ENCODE assay signal across 22 mouse cellular contexts in the genomic region with DNA sequence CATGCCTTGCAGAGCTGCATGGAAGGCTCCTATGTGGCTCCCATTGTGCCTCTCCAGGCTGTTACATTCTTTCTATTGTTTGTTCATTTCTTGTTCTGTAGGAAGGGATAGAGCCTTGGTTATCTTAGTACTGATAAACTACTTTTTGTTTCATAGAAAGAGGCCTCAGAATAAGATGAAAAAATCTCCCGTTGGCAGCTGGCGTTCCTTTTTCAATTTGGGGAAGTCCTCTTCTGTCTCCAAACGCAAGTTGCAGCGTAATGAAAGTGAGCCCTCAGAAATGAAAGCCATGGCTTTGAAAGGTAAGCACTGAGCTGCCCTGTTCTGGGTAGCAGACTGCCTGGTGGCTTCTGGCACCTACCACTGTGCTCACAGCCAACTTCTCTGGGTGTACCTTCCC.
DNase-seq lines count a peak whose midpoint lies in the region; ATAC-seq and TF ChIP-seq lines count a peak whose summit lies in the region.
"Had no signal": no experiment of that assay in that cellular context is flagged by ENCODE, and none has a peak within 500 bp of the region (broad histone marks: within the 10 kb centered on the region; RNA-seq: fewer than 3 reads in every experiment).

No protein-coding gene starts in this region.

- no peak overlapping the region for H3K4me2 ChIP-seq in kidney, embryonic 14.5 days (replicated peaks; ENCODE audit: low read depth, low read length)
- H3K4me2 ChIP-seq: embryonic facial prominence, embryonic 13.5 days; embryonic facial prominence, embryonic 15.5 days; forebrain, embryonic 12.5 days had no signal

- peak; percentile 67 to 70 for TF ChIP-seq EP300 in MEL (IDR thresholded peaks at IDR 0.05; ENCODE audit: low read depth in 1 of 2, low read length in 2 of 2)

- peak overlapping the region; percentile 70 for H3K27ac ChIP-seq in MEL (ENCODE audit: control insufficient read depth, low read depth, low read length)
- H3K27ac ChIP-seq in kidney, embryonic 14.5 days (ENCODE audit: low read depth, low read length) = no peak overlapping the region
- H3K27ac ChIP-seq: embryonic facial prominence, embryonic 13.5 days; embryonic facial prominence, embryonic 15.5 days; forebrain, embryonic 10.5 days; forebrain, embryonic 12.5 days had no signal

- peak overlapping the region; percentile 63 for H3K9ac ChIP-seq in MEL (ENCODE audit: control insufficient read depth, low read depth, low read length, poor library complexity, severe bottlenecking)
- H3K9ac ChIP-seq in kidney, embryonic 14.5 days (ENCODE audit: low read depth, low read length) = no peak overlapping the region
- H3K9ac ChIP-seq: embryonic facial prominence, embryonic 13.5 days; embryonic facial prominence, embryonic 15.5 days; forebrain, embryonic 12.5 days had no signal

- 93% methylated on average over 4 of the region's 4 CpGs for WGBS in kidney, embryonic 14.5 days

- TF ChIP-seq POLR2A in MEL (IDR thresholded peaks at IDR 0.05; ENCODE audit: control insufficient read depth in 1 of 2, insufficient read depth in 1 of 2, low read depth in 1 of 2, low read length in 2 of 2, poor library complexity in 1 of 2) = no peak

- TF ChIP-seq CTCF in MEL (IDR thresholded peaks at IDR 0.05 in 2 of 3, conservative IDR thresholded peaks at IDR 0.05 in 1 of 3; ENCODE audit: control insufficient read depth in 1 of 3, insufficient read depth in 1 of 3, low read depth in 2 of 3, low read length in 3 of 3, poor library complexity in 1 of 3, severe bottlenecking in 1 of 3) = no peak

- peaks cover 0 to 11% of the 10 kb centered on the region in 2 experiments; a peak in 2 of 4 replicates for H3K36me3 ChIP-seq in MEL (ENCODE audit: control insufficient read depth in 1 of 2, insufficient read depth in 2 of 2, low read length in 2 of 2)
- peaks cover 36% of the 10 kb centered on the region for H3K36me3 ChIP-seq in kidney, embryonic 14.5 days (ENCODE audit: control insufficient read depth, insufficient read depth, low read length)
- H3K36me3 ChIP-seq: G1E had no signal

- no peaks in the 10 kb centered on the region for H3K9me3 ChIP-seq in MEL (replicated peaks; ENCODE audit: insufficient read depth, low read length)
- H3K9me3 ChIP-seq in kidney, embryonic 14.5 days (ENCODE audit: control insufficient read depth, low read length) = no peaks in the 10 kb centered on the region
- H3K9me3 ChIP-seq: embryonic facial prominence, embryonic 13.5 days; embryonic facial prominence, embryonic 15.5 days; forebrain, embryonic 10.5 days; forebrain, embryonic 12.5 days; G1E had no signal

- TF ChIP-seq RAD21 in MEL (IDR thresholded peaks at IDR 0.05; ENCODE audit: low read depth, low read length) = no peak

- peak; percentile 63 for DNase-seq in heart, adult 11 months
- no peak for DNase-seq in heart, postnatal 4 days
- DNase-seq in MEL (ENCODE audit: low read depth, low spot score) = peak; percentile 81
- DNase-seq in layer of hippocampus, adult 9-10 months (ENCODE audit: low spot score) = no peak
- DNase-seq: adrenal gland, adult 2 months; adrenal gland, postnatal 10 days; adrenal gland, postnatal 25 days; cerebellum, adult 11 months; cerebellum, adult 18-20 months; cerebellum, adult 8-10 months; cerebellum, adult 9-11 months; cerebellum, postnatal 36 days; embryo, embryonic 11 days had no signal

- H3K4me1 ChIP-seq in MEL (ENCODE audit: control insufficient read depth in 1 of 2, insufficient read depth in 2 of 2, low read length in 2 of 2) = peaks cover 7 to 13% of the 10 kb centered on the region in 2 experiments
- H3K4me1 ChIP-seq in kidney, embryonic 14.5 days (ENCODE audit: control insufficient read depth, insufficient read depth, low read length) = no peaks in the 10 kb centered on the region
- H3K4me1 ChIP-seq: embryonic facial prominence, embryonic 13.5 days; embryonic facial prominence, embryonic 15.5 days; forebrain, embryonic 10.5 days had no signal

- H3K79me2 ChIP-seq in MEL (ENCODE audit: control insufficient read depth, insufficient read depth, low read length, poor library complexity) = no peaks in the 10 kb centered on the region; the same call in 1 of the 2 replicates

- ATAC-seq in kidney, embryonic 14.5 days (ENCODE audit: low FRiP score, low TSS enrichment) = no peak
- ATAC-seq: forebrain, embryonic 14.5 days; forebrain, embryonic 16.5 days had no signal

- H3K4me3 ChIP-seq in MEL (ENCODE audit: control insufficient read depth in 1 of 2, insufficient read depth in 1 of 2, low read depth in 2 of 2, low read length in 2 of 2) = peak overlapping the region; percentile 71 to 73
- no peak overlapping the region for H3K4me3 ChIP-seq in kidney, embryonic 14.5 days (ENCODE audit: low read length)
- H3K4me3 ChIP-seq: embryonic facial prominence, embryonic 13.5 days; embryonic facial prominence, embryonic 15.5 days; erythroblast, embryonic 14.5 days; forebrain, embryonic 10.5 days; forebrain, embryonic 12.5 days had no signal

- H3K27me3 ChIP-seq in MEL (ENCODE audit: control insufficient read depth in 1 of 2, insufficient read depth in 2 of 2, low read length in 2 of 2) = no peaks in the 10 kb centered on the region
- no peaks in the 10 kb centered on the region for H3K27me3 ChIP-seq in kidney, embryonic 14.5 days (ENCODE audit: control insufficient read depth, insufficient read depth, low read length)
- H3K27me3 ChIP-seq: embryonic facial prominence, embryonic 13.5 days; embryonic facial prominence, embryonic 15.5 days; forebrain, embryonic 12.5 days had no signal

TF ChIP-seq in MEL, 35 proteins besides CTCF, POLR2A, EP300 and RAD21:
- TF ChIP-seq E2F4 (IDR thresholded peaks at IDR 0.05; ENCODE audit: borderline replicate concordance, low read depth, low read length) (no peak), POLR2AphosphoS2 (IDR thresholded peaks at IDR 0.05; ENCODE audit: low read length) (no peak), MAX (IDR thresholded peaks at IDR 0.05; ENCODE audit: low read length) (peak; percentile 25; the same call in 1 of the 2 replicates), ELF1 (IDR thresholded peaks at IDR 0.05; ENCODE audit: low read depth, low read length) (no peak), SIN3A (IDR thresholded peaks at IDR 0.05; ENCODE audit: low read length) (peak; percentile 46; the same call in 1 of the 2 replicates), UBTF (IDR thresholded peaks at IDR 0.05; ENCODE audit: borderline replicate concordance, insufficient read depth, low read depth, low read length) (no peak), SMC3 (IDR thresholded peaks at IDR 0.05; ENCODE audit: low read depth, low read length) (no peak), GATA1 (IDR thresholded peaks at IDR 0.05; ENCODE audit: low read depth, low read length) (peak; percentile 47; the same call in 1 of the 2 replicates), MYC (IDR thresholded peaks at IDR 0.05; ENCODE audit: low read depth, low read length) (no peak; the same call in 1 of the 2 replicates), CHD2 (IDR thresholded peaks at IDR 0.05; ENCODE audit: low read length) (no peak), RCOR1 (IDR thresholded peaks at IDR 0.05; ENCODE audit: low read depth, low read length) (peak; percentile 48; the same call in 1 of the 2 replicates), NELFE (IDR thresholded peaks at IDR 0.05; ENCODE audit: low read depth, low read length) (no peak), HCFC1 (IDR thresholded peaks at IDR 0.05; ENCODE audit: low read depth, low read length) (no peak; the same call in 1 of the 2 replicates), MAFK (IDR thresholded peaks at IDR 0.05; ENCODE audit: borderline replicate concordance, low read depth, low read length) (no peak), JUND (IDR thresholded peaks at IDR 0.05; ENCODE audit: low read depth, low read length) (no peak), GABPA (IDR thresholded peaks at IDR 0.05; ENCODE audit: low read depth, low read length) (no peak), MAZ (IDR thresholded peaks at IDR 0.05; ENCODE audit: low read depth, low read length) (no peak), POLR2AphosphoS5 (IDR thresholded peaks at IDR 0.05; ENCODE audit: borderline replicate concordance, low read depth, low read length) (no peak), TAL1 (IDR thresholded peaks at IDR 0.05; ENCODE audit: low read length) (no peak), ZKSCAN1 (IDR thresholded peaks at IDR 0.05; ENCODE audit: low read depth, low read length) (no peak), NRF1 (IDR thresholded peaks at IDR 0.05; ENCODE audit: insufficient read depth, low read depth, low read length, poor library complexity, severe bottlenecking) (no peak), TCF12 (IDR thresholded peaks at IDR 0.05; ENCODE audit: low read depth, low read length) (peak; percentile 20; the same call in 1 of the 2 replicates), MYB (IDR thresholded peaks at IDR 0.05; ENCODE audit: low read depth, low read length) (no peak), ZMIZ1 (IDR thresholded peaks at IDR 0.05; ENCODE audit: low read depth, low read length) (no peak), BHLHE40 (IDR thresholded peaks at IDR 0.05; ENCODE audit: borderline replicate concordance, low read depth, low read length) (no peak), ZC3H11A (IDR thresholded peaks at IDR 0.05; ENCODE audit: low read depth, low read length) (no peak), USF2 (IDR thresholded peaks at IDR 0.05; ENCODE audit: borderline replicate concordance in 1 of 2, insufficient read depth in 1 of 2, low read depth in 1 of 2, low read length in 2 of 2) (no peak), MEF2A (IDR thresholded peaks at IDR 0.05; ENCODE audit: extremely low read depth, insufficient replicate concordance, low read depth, low read length, poor library complexity, severe bottlenecking) (no peak), KAT2A (conservative IDR thresholded peaks at IDR 0.05; ENCODE audit: low read depth, low read length) (no peak), MXI1 (IDR thresholded peaks at IDR 0.05; ENCODE audit: low read depth, low read length) (peak; percentile 45; the same call in 1 of the 2 replicates), TBP (IDR thresholded peaks at IDR 0.05; ENCODE audit: low read depth, low read length) (no peak), CHD1 (IDR thresholded peaks at IDR 0.05; ENCODE audit: low read depth, low read length) (no peak), ETS1 (IDR thresholded peaks at IDR 0.05; ENCODE audit: low read depth, low read length) (peak; percentile 41; the same call in 1 of the 2 replicates), ZNF384 (IDR thresholded peaks at IDR 0.05; ENCODE audit: low read depth, low read length) (no peak; the same call in 1 of the 2 replicates), USF1 (IDR thresholded peaks at IDR 0.05; ENCODE audit: low read depth, low read length) (no peak)

Comparison
In these comparisons a context has a peak if more than half of its experiments do, and no peak if none do; other contexts are left out.
1. DNase-seq: peak in heart, adult 11 months (single experiment) and MEL (single experiment); none in heart, postnatal 4 days (single experiment) and layer of hippocampus, adult 9-10 months (single experiment).